Mouse (Mus musculus) embryonic facial prominence, embryonic 14.5 days (tissue): ENCODE measurements around the gene Slc35g3. TPM values are rescaled to one million over a fixed set of nuclear protein-coding genes. Genes with fewer than 3 reads are reported as not detected.

ENCODE experiments used
- ATAC-seq: fragments of 200-750 bp; cut with Nextera tagmentation; 2 replicates; pipeline ENCODE4 v1.8.0; 2017; ENCODE audit warnings: low read depth, moderate number of reproducible peaks, moderate TSS enrichment
- DNase-seq: peaks from one replicate; pipeline ENCODE4 v3.0.0-alpha.2; 2015; ENCODE audit warnings: low spot score
- H3K27ac ChIP-seq: fragments of 300-500 bp; sonication (generic); replicated peaks from 2 replicates; pipeline ENCODE4 v1.5.1; 2014; ENCODE audit warnings: low read depth, mild to moderate bottlenecking, low read length, moderate library complexity
- H3K27me3 ChIP-seq: fragments of 300-500 bp; sonication (generic); replicated peaks from 2 replicates; pipeline ENCODE4 v1.6.1; 2014; ENCODE audit warnings: low read length; ENCODE audit not compliant: control insufficient read depth, insufficient read depth
- H3K36me3 ChIP-seq: fragments of 300-500 bp; sonication (generic); 2 replicates; pipeline ENCODE4 v1.6.1; 2014; ENCODE audit warnings: low read length, mixed read lengths; ENCODE audit not compliant: control insufficient read depth, insufficient read depth
- H3K4me1 ChIP-seq: fragments of 300-500 bp; sonication (generic); 2 replicates; pipeline ENCODE4 v1.6.1; 2014; ENCODE audit warnings: antibody characterized with exemption, low read length; ENCODE audit not compliant: control insufficient read depth, insufficient read depth
- H3K4me2 ChIP-seq: fragments of 300-500 bp; sonication (generic); 2 replicates; pipeline ENCODE4 v1.6.1; 2014; ENCODE audit warnings: low read depth, mild to moderate bottlenecking, low read length, moderate library complexity, mixed read lengths
- H3K4me3 ChIP-seq: fragments of 300-500 bp; sonication (generic); 2 replicates; pipeline ENCODE4 v1.5.1; 2014; ENCODE audit warnings: low read depth, mild to moderate bottlenecking, low read length
- H3K9ac ChIP-seq: fragments of 300-500 bp; sonication (generic); 2 replicates; pipeline ENCODE4 v1.6.1; 2014; ENCODE audit warnings: low read depth, mild to moderate bottlenecking, low read length, moderate library complexity, mixed read lengths
- H3K9me3 ChIP-seq: fragments of 300-500 bp; sonication (generic); 2 replicates; pipeline ENCODE4 v1.6.1; 2016; ENCODE audit warnings: low read length; ENCODE audit not compliant: control insufficient read depth
- WGBS: fragments of 180-500 bp; shearing (Covaris S2); extraction: QIAGEN DNeasy Blood & Tissue Kit; methylation state at CpG from one replicate; pipeline ENCODE4 v1.1.7; 2014; 5-methylcytosine and 5-hydroxymethylcytosine counted together
- polyA plus RNA-seq: library from polyadenylated mRNA; unstranded; fragments of >200 nt; fragmentation: Nextera tagmentation; extraction: Ambion mirVana; gene quantifications from 2 replicates; pipeline ENCODE4 v1.2.1, GENCODE M21; 2014

Gene Slc35g3
- polyA plus RNA-seq, 1 experiment from 2014 or later: not detected

DNA sequence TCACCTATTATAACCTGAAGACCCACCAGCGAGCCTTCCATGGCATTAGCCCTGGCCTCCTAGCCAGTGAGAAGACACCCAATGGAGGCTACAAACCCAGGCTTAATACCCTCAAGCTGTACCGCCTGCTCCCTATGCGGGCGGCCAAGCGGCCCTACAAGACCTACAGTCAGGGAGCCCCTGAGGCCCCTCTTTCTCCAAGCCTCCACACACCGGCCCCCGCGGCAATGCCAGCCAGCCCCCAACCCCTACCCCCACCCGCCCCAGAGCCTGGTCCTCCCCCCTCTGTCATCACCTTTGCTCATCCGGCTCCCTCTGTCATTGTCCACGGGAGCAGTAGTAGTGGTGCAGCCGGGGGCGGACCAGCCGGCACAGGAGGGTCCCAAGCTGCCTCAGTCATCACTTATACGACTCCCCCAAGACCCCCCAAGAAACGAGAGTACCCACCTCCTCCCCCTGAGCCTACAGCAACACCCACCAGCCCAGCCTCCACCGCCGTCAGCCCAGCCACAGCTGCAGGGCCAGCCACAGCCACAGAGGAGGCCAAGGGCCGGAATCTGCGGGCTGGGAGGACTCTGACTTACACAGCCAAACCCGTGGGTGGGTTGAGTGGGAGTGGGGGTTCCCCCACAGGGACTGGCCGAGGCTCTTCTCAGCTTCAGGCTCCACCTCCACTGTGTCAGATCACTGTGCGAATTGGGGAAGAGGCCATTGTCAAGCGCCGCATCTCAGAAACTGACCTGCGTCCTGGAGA, 15.9 kb upstream of the Slc35g3 start:
- Histone ChIP-seq H3K27ac (no peak overlapping the region), H3K27me3 (no peaks in the 10 kb centered on the region), H3K4me3 (no peak overlapping the region), H3K4me2 (no peak overlapping the region), H3K36me3 (peaks cover 29% of the 10 kb centered on the region), H3K4me1 (no peaks in the 10 kb centered on the region; the same call in 1 of the 2 replicates), H3K9me3 (no peaks in the 10 kb centered on the region), H3K9ac (no peak overlapping the region)
- ATAC-seq (no peak), DNase-seq (no peak)
- 57% methylated on average over 20 of the region's 26 CpGs for WGBS

DNA sequence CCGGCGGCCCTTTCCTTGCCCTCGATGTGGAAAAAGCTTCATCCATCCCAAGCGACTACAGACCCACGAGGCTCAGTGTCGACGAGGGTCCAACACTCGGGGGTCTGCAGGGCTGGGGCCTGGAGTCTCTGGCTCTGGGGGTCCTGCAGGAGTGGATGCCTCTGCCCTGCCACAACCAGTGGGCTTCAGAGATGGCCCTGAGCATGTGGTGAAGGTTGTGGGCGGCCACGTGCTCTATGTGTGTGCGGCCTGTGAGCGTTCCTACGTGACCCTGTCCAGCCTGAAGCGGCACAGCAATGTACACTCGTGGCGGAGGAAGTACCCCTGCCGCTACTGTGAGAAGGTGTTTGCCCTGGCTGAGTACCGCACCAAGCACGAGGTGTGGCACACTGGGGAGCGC, 14.7 kb upstream of the Slc35g3 start:
- ATAC-seq: no peak
- Histone ChIP-seq H3K4me2 (no peak overlapping the region), H3K4me1 (no peaks in the 10 kb centered on the region; the same call in 1 of the 2 replicates), H3K9me3 (no peaks in the 10 kb centered on the region), H3K27ac (no peak overlapping the region), H3K9ac (no peak overlapping the region), H3K36me3 (peaks cover 29% of the 10 kb centered on the region), H3K4me3 (no peak overlapping the region), H3K27me3 (no peaks in the 10 kb centered on the region)
- WGBS: 81% methylated on average over 20 of the region's 20 CpGs
- no peak for DNase-seq

DNA sequence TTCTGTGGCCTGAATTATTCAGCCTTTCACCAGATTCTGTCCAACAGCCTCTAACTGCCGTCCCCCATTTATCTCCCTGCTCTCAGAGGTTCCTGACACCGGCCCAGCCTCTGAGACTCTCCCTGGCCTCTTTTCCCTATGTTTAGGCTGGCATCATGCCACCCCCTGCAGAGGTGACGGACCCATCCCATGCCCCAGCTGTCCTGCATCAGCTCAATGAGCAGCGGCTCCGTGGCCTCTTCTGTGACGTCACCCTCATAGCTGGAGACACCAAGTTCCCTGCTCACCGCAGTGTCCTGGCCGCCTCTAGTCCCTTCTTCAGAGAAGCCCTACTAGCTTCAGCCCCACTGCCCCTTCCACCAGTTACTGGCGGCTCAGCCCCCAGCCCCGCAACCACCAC, 13.9 kb upstream of the Slc35g3 start:
- H3K27ac ChIP-seq: no peak overlapping the region
- no peaks in the 10 kb centered on the region; the same call in 1 of the 2 replicates for H3K4me1 ChIP-seq
- ATAC-seq: no peak
- no peak for DNase-seq
- H3K27me3 ChIP-seq: no peaks in the 10 kb centered on the region
- no peaks in the 10 kb centered on the region for H3K9me3 ChIP-seq
- H3K4me3 ChIP-seq: no peak overlapping the region
- WGBS: 74% methylated on average over 10 of the region's 10 CpGs
- H3K4me2 ChIP-seq: no peak overlapping the region
- H3K36me3 ChIP-seq: peaks cover 29% of the 10 kb centered on the region
- 0 out of 2 replicates have a peak overlapping the region, but pooled peaks have one; percentile 8 for H3K9ac ChIP-seq

DNA sequence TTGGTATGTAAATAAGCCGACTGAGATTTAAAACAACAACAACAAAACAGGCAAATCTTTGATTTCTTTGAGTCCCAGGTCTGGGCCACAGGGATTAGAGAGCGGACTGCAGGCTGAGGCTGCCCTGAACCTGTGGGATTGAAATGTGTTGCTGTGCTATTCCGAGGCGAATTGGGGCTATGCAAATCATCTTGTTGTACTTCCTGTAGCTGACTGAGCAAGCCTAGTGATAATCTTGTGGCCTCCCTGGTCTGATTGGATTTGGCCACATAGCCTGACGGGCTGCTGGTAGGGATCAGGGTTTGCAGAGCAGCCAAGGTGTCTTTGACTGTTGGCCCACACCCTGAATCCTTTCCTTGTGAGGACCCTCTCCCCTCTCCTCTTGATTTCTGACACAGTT, 13.2 kb upstream of the Slc35g3 start:
- no peaks in the 10 kb centered on the region for H3K9me3 ChIP-seq
- no peaks in the 10 kb centered on the region for H3K27me3 ChIP-seq
- no peak for ATAC-seq
- no peak overlapping the region for H3K4me3 ChIP-seq
- H3K36me3 ChIP-seq: peaks cover 29% of the 10 kb centered on the region
- WGBS: 49% methylated on average over 5 of the region's 5 CpGs
- H3K4me2 ChIP-seq: no peak overlapping the region
- H3K9ac ChIP-seq: no peak overlapping the region
- no peak for DNase-seq
- H3K27ac ChIP-seq: no peak overlapping the region
- no peaks in the 10 kb centered on the region; the same call in 1 of the 2 replicates for H3K4me1 ChIP-seq

DNA sequence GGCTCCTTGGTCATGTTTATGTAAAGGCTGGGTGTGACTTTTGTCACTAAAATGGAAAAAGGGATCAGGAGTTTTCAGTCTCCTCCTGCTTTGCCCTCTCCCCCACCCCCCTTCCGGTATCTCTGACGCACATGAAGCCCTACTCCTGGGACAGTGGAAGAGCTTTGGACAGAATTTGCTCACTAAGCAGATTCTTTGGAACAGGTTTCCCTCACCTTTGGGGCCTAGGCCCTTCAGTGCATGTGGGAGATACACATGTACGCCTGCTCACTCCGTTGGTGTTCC, 5.8 kb upstream of the Slc35g3 start:
- WGBS: 58% methylated on average over 4 of the region's 4 CpGs
- no peaks in the 10 kb centered on the region for H3K9me3 ChIP-seq
- H3K9ac ChIP-seq: no peak overlapping the region
- DNase-seq: no peak
- no peak overlapping the region for H3K4me3 ChIP-seq
- H3K36me3 ChIP-seq: no peaks in the 10 kb centered on the region
- peak overlapping the region; percentile 68; the same call in 1 of the 2 replicates for H3K4me2 ChIP-seq
- no peaks in the 10 kb centered on the region for H3K27me3 ChIP-seq
- no peak for ATAC-seq
- 0 out of 2 replicates have a peak overlapping the region, but pooled peaks have one; percentile 93 for H3K27ac ChIP-seq
- no peaks in the 10 kb centered on the region for H3K4me1 ChIP-seq

DNA sequence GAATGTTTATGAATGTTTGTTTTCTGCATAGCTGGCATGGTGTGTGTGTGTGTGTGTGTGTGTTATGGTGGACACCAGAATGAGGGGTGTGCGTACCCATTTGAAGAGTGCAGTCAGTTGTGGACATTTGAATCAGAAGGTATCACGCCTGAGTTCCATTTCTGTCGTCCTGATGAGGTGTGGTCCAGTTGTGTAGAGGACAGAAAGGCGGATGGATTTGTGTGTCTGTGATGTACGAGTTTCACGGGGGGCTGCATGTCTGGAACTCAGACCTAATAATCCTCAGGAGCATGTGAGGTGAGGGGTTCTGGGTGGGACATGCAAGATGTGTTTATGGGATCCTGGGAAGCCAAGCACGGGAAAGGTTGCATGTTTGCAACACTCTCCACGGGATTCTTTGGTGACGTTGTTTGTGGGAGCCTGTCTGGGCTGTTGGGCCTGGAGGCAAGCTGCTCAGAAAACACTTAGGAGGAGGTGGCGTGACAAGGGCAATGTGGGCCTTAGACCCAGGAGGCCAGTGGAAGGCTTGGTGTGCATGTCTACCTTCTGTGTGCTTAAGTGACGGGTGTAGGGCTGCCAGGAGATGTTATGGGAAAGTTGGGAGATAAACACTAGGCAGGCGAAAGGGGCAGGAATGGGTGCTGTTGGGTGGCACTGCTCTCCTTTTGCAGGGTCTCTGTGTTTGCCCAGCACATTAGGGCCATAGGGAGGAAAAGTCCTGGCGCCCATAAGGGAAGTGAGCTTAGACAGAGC, 5.3 kb upstream of the Slc35g3 start:
- WGBS: 51% methylated on average over 13 of the region's 13 CpGs

DNA sequence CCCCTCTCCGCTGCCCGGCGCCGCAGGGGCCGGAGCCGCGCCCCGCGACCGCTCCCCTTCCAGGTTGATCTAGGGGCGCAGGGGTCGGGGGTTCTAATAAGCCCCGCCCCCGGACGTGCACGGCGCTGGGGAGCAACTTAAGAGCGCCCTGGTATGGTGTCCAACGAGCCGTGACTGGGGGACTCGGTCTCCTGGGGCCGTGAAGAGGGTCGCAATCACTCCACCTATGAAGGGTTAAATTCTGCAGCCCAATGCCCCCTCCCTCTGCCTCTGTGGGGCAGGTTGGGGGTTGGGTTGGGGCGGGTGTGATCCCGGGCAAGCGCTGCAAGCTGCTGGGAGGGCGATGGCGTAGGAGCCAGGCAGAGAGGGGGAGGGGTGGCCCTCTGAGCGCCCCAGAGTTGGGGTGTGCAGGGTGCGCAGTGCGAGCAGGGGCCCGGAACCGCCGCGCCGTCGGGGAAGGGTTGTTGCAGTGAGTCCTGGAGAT, 4.4 kb upstream of the Slc35g3 start:
- peak overlapping the region; percentile 93 for H3K27ac ChIP-seq
- DNase-seq: peak; percentile 69
- no peaks in the 10 kb centered on the region for H3K36me3 ChIP-seq
- peak overlapping the region; percentile 68 for H3K4me2 ChIP-seq
- H3K9me3 ChIP-seq: no peaks in the 10 kb centered on the region
- peak overlapping the region; percentile 92 for H3K4me3 ChIP-seq
- ATAC-seq: peak; percentile 84
- 1% methylated on average over 26 of the region's 37 CpGs for WGBS
- H3K27me3 ChIP-seq: no peaks in the 10 kb centered on the region
- H3K9ac ChIP-seq: peak overlapping the region; percentile 98
- no peaks in the 10 kb centered on the region for H3K4me1 ChIP-seq

More for the DNA sequence above, 5.3 kb upstream of the Slc35g3 start:
- peak overlapping the region; percentile 92 for H3K4me3 ChIP-seq
- H3K4me1 ChIP-seq: no peaks in the 10 kb centered on the region
- H3K4me2 ChIP-seq: peak overlapping the region; percentile 68
- peak overlapping the region; percentile 93; the same call in 1 of the 2 replicates for H3K27ac ChIP-seq
- H3K36me3 ChIP-seq: no peaks in the 10 kb centered on the region
- peak overlapping the region; percentile 98 for H3K9ac ChIP-seq
- DNase-seq: no peak
- H3K27me3 ChIP-seq: no peaks in the 10 kb centered on the region
- H3K9me3 ChIP-seq: no peaks in the 10 kb centered on the region
- ATAC-seq: no peak

DNA sequence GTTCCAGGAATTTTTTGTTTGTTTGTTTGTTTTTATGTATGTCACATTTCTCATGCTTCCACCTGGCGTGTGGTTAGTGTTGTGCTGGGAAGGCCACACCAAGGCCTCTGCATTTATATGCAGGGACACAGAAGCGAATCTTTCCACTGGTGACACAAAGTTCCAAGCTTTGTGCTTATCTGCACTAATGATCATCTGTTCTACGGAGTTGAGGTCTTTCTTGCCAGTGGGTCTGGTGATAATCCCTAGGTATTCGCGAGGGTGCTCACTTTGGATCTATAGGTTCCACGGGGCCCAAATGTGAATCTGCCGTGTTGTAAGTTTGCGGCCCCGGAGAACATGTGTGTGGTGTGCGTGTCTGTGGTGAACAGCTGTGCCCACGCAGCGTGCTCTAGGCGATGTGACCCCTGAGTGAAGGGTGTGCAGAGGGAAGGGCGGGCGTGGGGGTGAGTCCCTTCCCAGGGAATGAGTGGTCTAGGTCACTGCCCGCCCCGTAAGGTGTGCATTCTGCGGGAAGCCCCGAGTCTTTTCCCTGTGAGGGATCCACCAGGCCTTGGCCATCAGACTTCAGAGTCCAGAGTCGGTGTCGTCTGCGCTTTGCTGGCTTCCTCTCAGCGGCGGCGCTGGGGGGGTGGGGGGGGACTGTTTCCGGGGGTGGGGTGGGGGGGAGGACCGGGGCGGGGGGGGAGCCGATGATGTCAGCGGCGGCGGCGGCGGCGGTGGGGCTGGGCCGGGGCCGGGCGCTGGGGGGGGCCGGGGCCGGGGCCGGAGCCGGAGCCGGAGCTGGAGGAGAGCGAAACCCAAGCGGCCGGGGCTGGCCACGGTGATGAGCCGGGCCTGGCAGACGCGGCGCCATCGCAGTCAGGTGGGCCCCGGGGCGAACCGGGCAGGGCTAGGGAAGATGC, 3.7 kb upstream of the Slc35g3 start, which contains the start of gene Zbtb4:
Gene Zbtb4, plus strand, starts transcription at position 692 of the 905 bp plus-strand sequence.
- ATAC-seq: peak; percentile 71
- DNase-seq: peak; percentile 49
- no peaks in the 10 kb centered on the region for H3K9me3 ChIP-seq
- peak within 1 kb of the TSS; percentile 98 for H3K9ac ChIP-seq
- H3K4me3 ChIP-seq: peak within 1 kb of the TSS; percentile 92
- peaks cover 2% of the 10 kb centered on the region; the same call in 1 of the 2 replicates for H3K4me1 ChIP-seq
- peak within 1 kb of the TSS; percentile 93 for H3K27ac ChIP-seq
- H3K27me3 ChIP-seq: no peaks in the 10 kb centered on the region
- no peaks in the 10 kb centered on the region for H3K36me3 ChIP-seq
- H3K4me2 ChIP-seq: peak within 1 kb of the TSS; percentile 68
- 34% methylated on average over 18 of the region's 55 CpGs for WGBS
